Mouse (Mus musculus): ENCODE measurements around the gene Ppp1r3d. TPM values are rescaled to one million over a fixed set of nuclear protein-coding genes. Genes with fewer than 3 reads are reported as not detected.

Gene Ppp1r3d
- 1 to 10 TPM; 3.0 to 6.3 TPM for total RNA-seq (2021)
- long read RNA-seq, experiment 1, transcript Ppp1r3d-201 (1 exons, 3,267 nt), result major isoform, 6 of 6 reads
- long read RNA-seq, experiment 1, partial matches to known transcripts, result 0 of 6 reads
- long read RNA-seq, experiment 1, other reads (novel, unspliced or antisense), result 0 of 6 reads
- long read RNA-seq, experiment 2, partial matches to known transcripts, result 0 of 2 reads
- long read RNA-seq, experiment 2, other reads (novel, unspliced or antisense), result 0 of 2 reads

GRCm38 (mm10) chr2:178414261-178415149 lies at the start of gene Ppp1r3d, which contains the start of gene Fam217b:
Gene Ppp1r3d (minus strand): TSS chr2:178414472.
Gene Fam217b (plus strand): TSS chr2:178414524.
- DNase-seq, result peak; percentile 77
- H3K27ac ChIP-seq, result peak within 1 kb of the TSS; percentile 92

GRCm38 (mm10) chr2:178460353-178460752 lies 46.1 kb upstream of the Ppp1r3d start:
- Histone ChIP-seq H3K4me3 (no peak overlapping the region), H3K27ac (no peak overlapping the region)
- intact Hi-C loops (cut with DNase I), result no loop called here
- TF ChIP-seq CTCF (IDR thresholded peaks at IDR 0.05), result no peak
- no peak for DNase-seq

More at GRCm38 (mm10) chr2:178414261-178415149, at the start of gene Ppp1r3d, which contains the start of gene Fam217b:
- peak within 1 kb of the TSS; percentile 76 for H3K4me3 ChIP-seq
- TF ChIP-seq CTCF (IDR thresholded peaks at IDR 0.05), result peak; percentile 40
- intact Hi-C loops (cut with DNase I), result loop anchor here (5.0 kb wide), 1 partner anchor 78 kb away; no protein-coding TSS in a partner anchor

GRCm38 (mm10) chr2:178457414-178457813 lies 43.1 kb upstream of the Ppp1r3d start:
- Histone ChIP-seq H3K4me3 (no peak overlapping the region), H3K27ac (no peak overlapping the region)
- intact Hi-C loops (cut with DNase I), result no loop called here
- no peak for TF ChIP-seq CTCF (IDR thresholded peaks at IDR 0.05)
- DNase-seq, result no peak

GRCm38 (mm10) chr2:178454664-178455516 lies 40.6 kb upstream of the Ppp1r3d start:
- TF ChIP-seq CTCF (IDR thresholded peaks at IDR 0.05), result no peak
- Histone ChIP-seq H3K4me3 (peak overlapping the region; percentile 15), H3K27ac (peak overlapping the region; percentile 13)
- intact Hi-C loops (cut with DNase I), result no loop called here
- DNase-seq, result no peak

DNA sequence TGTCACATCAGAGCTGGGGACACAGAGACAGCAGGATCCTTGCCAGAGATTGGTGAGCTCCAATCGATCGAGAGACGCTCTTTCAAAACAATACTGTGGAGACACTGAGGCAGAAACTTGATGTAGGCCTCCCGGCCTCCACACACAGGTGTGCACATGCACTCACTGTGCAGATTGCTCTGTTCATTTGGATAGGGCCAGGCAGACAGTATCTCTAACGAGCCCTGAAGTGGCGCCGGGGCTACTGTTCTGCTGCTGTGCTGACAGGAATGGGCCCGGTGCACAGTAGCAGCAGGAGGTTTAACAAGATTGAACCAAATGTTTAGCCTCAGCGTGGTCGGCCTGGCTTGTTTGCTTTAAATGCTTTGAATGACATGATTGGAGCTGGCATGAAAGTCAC lies 36.7 kb upstream of the Ppp1r3d start:
- no peak overlapping the region for H3K27ac ChIP-seq
- no peak for DNase-seq
- no peak for TF ChIP-seq CTCF (IDR thresholded peaks at IDR 0.05)
- intact Hi-C loops (cut with DNase I), result no loop called here
- no peak overlapping the region for H3K4me3 ChIP-seq

- no peak overlapping the region for H3K4me3 ChIP-seq
- DNase-seq, result no peak
- intact Hi-C loops (cut with DNase I), result no loop called here
- H3K27ac ChIP-seq, result no peak overlapping the region
- no peak for TF ChIP-seq CTCF (IDR thresholded peaks at IDR 0.05)
These were observed 36.0 kb upstream of the Ppp1r3d start for GRCm38 (mm10) chr2:178450236-178450635.

DNA sequence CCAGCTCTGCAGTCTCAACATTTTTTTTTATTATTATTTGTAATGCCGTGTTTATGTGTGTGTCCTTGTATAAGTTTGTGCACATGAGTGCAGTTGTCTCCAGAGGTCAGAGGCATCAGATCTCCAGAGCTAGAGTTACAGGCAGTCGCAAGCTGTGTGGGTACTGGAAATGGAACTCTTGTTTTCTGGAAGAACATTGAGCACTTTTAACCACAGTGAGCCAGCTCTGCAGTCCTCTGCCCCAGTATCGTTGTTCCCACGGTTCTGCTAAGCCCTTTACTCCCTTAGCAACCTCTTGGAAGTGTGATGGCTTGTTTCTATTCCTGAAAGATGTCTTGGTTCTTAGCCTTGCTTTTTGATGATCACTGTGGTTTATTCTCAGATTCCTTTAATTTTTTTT lies 35.1 kb upstream of the Ppp1r3d start:
- intact Hi-C loops (cut with DNase I), result no loop called here
- no peak overlapping the region for H3K4me3 ChIP-seq
- DNase-seq, result no peak
- no peak overlapping the region for H3K27ac ChIP-seq
- no peak for TF ChIP-seq CTCF (IDR thresholded peaks at IDR 0.05)

- intact Hi-C loops (cut with DNase I), result no loop called here
These were observed 23.0 kb upstream of the Ppp1r3d start for GRCm38 (mm10) chr2:178437311-178437710.

DNA sequence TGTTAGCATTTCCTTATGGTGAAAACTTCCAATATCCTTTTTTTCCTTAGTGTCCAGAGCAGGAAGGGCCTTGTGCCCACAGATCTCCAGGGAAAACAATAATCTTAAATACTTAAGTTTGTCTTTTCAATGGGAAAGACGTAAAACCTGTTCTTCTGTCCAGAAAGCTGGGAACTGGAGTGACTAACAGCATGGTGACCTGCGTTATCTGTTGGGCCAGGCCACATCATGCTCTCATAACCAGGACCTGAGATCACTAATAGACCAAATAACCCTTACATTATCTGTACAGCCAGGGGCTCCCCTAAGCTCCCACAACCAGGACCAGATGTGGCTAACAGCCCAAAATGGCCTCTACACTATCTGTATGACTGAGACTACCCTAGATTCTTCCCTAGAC lies 19.6 kb upstream of the Ppp1r3d start:
- intact Hi-C loops (cut with DNase I), result no loop called here
- Histone ChIP-seq H3K27ac (no peak overlapping the region), H3K4me3 (no peak overlapping the region)
- no peak for DNase-seq
- TF ChIP-seq CTCF (IDR thresholded peaks at IDR 0.05), result no peak

More at GRCm38 (mm10) chr2:178437311-178437710, 23.0 kb upstream of the Ppp1r3d start:
- no peak for TF ChIP-seq CTCF (IDR thresholded peaks at IDR 0.05)
- H3K4me3 ChIP-seq, result no peak overlapping the region
- no peak for DNase-seq
- H3K27ac ChIP-seq, result no peak overlapping the region

- Histone ChIP-seq H3K4me3 (no peak overlapping the region), H3K27ac (no peak overlapping the region)
- no peak for TF ChIP-seq CTCF (IDR thresholded peaks at IDR 0.05)
- intact Hi-C loops (cut with DNase I), result no loop called here
- no peak for DNase-seq
These were observed 19.2 kb upstream of the Ppp1r3d start for GRCm38 (mm10) chr2:178433495-178433894.

GRCm38 (mm10) chr2:178430231-178430630 lies 16.0 kb upstream of the Ppp1r3d start, which contains the start of gene Cdh26:
Gene Cdh26 (plus strand): TSS chr2:178430531.
- TF ChIP-seq CTCF (IDR thresholded peaks at IDR 0.05), result no peak
- DNase-seq, result no peak
- Histone ChIP-seq H3K4me3 (no peak within 1 kb of the TSS), H3K27ac (no peak within 1 kb of the TSS)
- intact Hi-C loops (cut with DNase I), result no loop called here

DNA sequence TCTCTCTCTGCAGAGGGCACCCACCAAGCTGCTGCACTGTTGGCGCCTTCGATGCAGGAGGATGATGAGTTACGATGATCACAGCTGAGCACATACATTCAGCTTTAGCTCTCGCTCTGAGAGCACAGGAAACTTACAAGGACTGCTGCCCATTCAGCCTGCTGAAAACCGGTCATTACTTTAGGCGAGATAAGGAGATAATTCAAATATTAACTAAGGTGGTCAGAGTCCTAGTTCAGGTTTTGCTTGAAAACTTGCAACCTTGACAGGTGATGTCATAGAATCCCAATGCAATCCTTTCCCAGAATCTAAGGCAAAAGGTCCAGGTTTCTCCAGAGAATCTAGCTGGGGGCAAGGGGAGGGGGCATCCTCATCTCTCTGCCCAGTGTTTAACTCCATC lies 15.2 kb upstream of the Ppp1r3d start:
- intact Hi-C loops (cut with DNase I), result loop anchor here (5.0 to 10.0 kb wide), 2 partner anchors 78 to 235 kb away; no protein-coding TSS in a partner anchor
- DNase-seq, result no peak
- H3K27ac ChIP-seq, result no peak overlapping the region
- no peak for TF ChIP-seq CTCF (IDR thresholded peaks at IDR 0.05)
- no peak overlapping the region for H3K4me3 ChIP-seq
